Mouse (Mus musculus) liver, embryonic 11.5 days (tissue): ENCODE measurements around the gene Dek. TPM values are rescaled to one million over a fixed set of nuclear protein-coding genes. Genes with fewer than 3 reads are reported as not detected.

ENCODE experiments used
- ATAC-seq: fragments of 200-750 bp; cut with Nextera tagmentation; replicated peaks from 2 replicates; pipeline ENCODE4 v1.8.0; 2017; ENCODE audit warnings: moderate number of reproducible peaks, mild to moderate bottlenecking, moderate TSS enrichment, moderate library complexity; ENCODE audit not compliant: low FRiP score
- DNase-seq: peaks from one replicate; pipeline ENCODE4 v3.0.0-alpha.2; 2017; ENCODE audit warnings: low spot score
- H3K27ac ChIP-seq: fragments of 300-500 bp; sonication (generic); 2 replicates; pipeline ENCODE4 v1.5.1; 2014; ENCODE audit warnings: mild to moderate bottlenecking, low read depth, low read length, control low read depth
- H3K27me3 ChIP-seq: fragments of 300-500 bp; sonication (generic); replicated peaks from 2 replicates; pipeline ENCODE4 v1.6.1; 2014; ENCODE audit warnings: low read length, mixed read lengths; ENCODE audit not compliant: control insufficient read depth, insufficient read depth
- H3K36me3 ChIP-seq: fragments of 300-500 bp; sonication (generic); 2 replicates; pipeline ENCODE4 v1.6.1; 2014; ENCODE audit warnings: mild to moderate bottlenecking, low read length, moderate library complexity, mixed read lengths; ENCODE audit not compliant: control insufficient read depth, insufficient read depth
- H3K4me1 ChIP-seq: fragments of 300-500 bp; sonication (generic); replicated peaks from 2 replicates; pipeline ENCODE4 v1.6.1; 2014; ENCODE audit warnings: low read length, mixed read lengths; ENCODE audit not compliant: control insufficient read depth, insufficient read depth
- H3K4me2 ChIP-seq: fragments of 300-500 bp; sonication (generic); 2 replicates; pipeline ENCODE4 v1.6.1; 2014; ENCODE audit warnings: mild to moderate bottlenecking, control low read depth, moderate library complexity
- H3K4me3 ChIP-seq: fragments of 300-500 bp; sonication (generic); 2 replicates; pipeline ENCODE4 v1.5.1; 2014; ENCODE audit warnings: low read depth, low read length, control low read depth
- H3K9ac ChIP-seq: fragments of 300-500 bp; sonication (generic); 2 replicates; pipeline ENCODE4 v1.6.1; 2014; ENCODE audit warnings: low read depth, low read length, control low read depth
- H3K9me3 ChIP-seq: fragments of 300-500 bp; sonication (generic); 2 replicates; pipeline ENCODE4 v1.6.1; 2016; ENCODE audit warnings: low read length, inconsistent platforms, mixed read lengths; ENCODE audit not compliant: control insufficient read depth
- WGBS: fragments of 180-500 bp; shearing (Covaris S2); extraction: QIAGEN DNeasy Blood & Tissue Kit; methylation state at CpG from one replicate; pipeline ENCODE4 v1.1.7; 2014; 5-methylcytosine and 5-hydroxymethylcytosine counted together
- polyA plus RNA-seq: library from polyadenylated mRNA; unstranded; fragments of >200 nt; fragmentation: Nextera tagmentation; extraction: Ambion mirVana; gene quantifications from 2 replicates; pipeline ENCODE4 v1.2.1, GENCODE M21; 2014

Dek gene
- polyA plus RNA-seq = 366 and 391 TPM in 2 replicates

DNA sequence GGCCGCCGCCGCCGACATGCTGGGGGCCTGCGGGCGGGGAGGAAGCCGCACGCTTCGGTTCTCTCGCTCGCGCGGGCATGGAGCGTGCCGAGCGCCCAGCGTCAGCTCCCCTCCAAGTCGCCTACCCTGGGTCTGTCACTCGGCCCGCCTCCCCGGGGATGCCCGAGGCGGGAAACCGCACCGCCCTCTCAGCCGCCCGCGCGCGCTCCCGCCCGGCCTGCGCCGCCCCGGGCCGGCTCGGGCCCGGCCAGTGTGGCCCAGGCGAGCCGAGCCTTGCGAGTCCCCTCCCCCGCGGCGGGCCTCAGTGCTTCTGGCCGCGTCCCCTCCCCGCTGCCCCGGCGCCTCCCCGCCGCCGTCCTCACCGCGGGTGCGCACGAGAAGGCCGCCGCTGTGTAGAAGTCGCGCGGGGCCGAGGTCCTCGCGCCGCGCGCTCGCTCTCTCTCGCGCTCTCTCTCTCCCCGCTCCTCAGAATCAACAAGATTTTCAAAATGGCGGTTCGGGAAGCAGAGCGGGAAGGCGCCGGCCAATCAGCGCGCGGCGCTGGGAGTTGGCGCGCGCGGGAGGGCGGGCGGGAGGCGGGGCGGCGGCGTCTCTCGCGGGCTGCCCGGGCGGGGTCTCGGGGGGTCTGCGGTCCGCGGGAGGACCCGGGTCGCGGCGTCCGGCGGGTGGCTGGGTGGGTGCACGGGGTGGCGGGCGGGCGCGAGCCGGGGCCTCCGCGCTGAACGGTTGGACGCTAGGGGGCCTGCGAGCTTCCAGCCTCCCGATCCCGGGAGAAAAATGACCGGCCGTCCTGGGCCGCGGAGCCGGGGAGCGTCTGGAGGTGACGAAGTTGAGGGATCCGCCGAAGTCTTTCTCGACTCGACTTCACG lies at the start of gene Dek:
TSS of gene Dek (minus strand) at position 491 of the 869 bp plus-strand sequence.
- DNase-seq (peak; percentile 93), ATAC-seq (peak; percentile 82)
- Histone ChIP-seq H3K36me3 (peaks cover 9% of the 10 kb centered on the region), H3K9ac (peak within 1 kb of the TSS; percentile 98), H3K4me1 (peaks cover 38% of the 10 kb centered on the region), H3K4me3 (peak within 1 kb of the TSS; percentile 89), H3K9me3 (no peaks in the 10 kb centered on the region), H3K27ac (peak within 1 kb of the TSS; percentile 100), H3K27me3 (no peaks in the 10 kb centered on the region), H3K4me2 (peak within 1 kb of the TSS; percentile 88)
- under 1% methylated on average over 125 of the region's 129 CpGs for WGBS

DNA sequence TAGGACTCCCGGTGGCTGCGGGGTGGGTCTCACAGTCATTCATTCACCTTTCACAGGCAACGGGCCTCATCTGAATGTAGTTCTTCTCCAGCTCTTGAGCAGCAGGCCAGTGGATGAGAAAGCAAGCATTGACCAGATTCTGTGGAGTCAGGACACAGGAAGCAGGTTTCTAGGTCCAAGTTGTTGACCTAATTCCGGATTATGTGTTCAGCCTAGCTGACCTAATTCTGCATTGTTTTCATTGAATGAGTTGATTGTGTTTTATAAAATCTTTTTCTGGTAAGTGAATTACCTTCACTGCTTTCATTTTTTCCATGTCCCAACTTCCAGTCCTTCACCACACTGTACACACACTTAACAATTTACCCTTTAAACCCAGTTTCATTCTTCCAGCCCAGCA lies 48.9 kb upstream of the Dek start:
- H3K9me3 ChIP-seq = no peaks in the 10 kb centered on the region
- ATAC-seq = no peak
- H3K4me2 ChIP-seq = no peak overlapping the region
- WGBS = 82% methylated on average over 4 of the region's 4 CpGs
- no peaks in the 10 kb centered on the region for H3K27me3 ChIP-seq
- H3K36me3 ChIP-seq = no peaks in the 10 kb centered on the region
- no peaks in the 10 kb centered on the region for H3K4me1 ChIP-seq
- no peak overlapping the region for H3K4me3 ChIP-seq
- DNase-seq = no peak
- H3K27ac ChIP-seq = no peak overlapping the region
- no peak overlapping the region for H3K9ac ChIP-seq

DNA sequence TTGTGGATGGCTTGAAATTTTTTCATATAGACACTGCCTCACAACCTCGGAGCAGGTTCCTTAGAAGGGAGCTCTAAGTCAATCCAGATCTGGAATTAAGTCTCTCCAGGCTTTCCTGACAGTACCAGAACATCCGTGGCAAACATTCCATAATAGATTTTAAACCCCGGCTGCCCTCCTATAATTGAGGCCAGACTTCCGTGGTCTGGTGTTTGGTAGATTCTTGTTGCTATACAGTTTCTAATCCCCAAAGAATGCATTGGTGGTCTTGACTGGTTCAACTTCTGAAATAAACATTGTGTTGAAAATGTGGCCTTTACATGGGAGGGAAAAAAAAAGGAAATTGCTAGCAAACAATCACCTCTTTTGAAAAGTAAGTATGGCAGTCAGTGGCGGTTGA lies 47.2 kb upstream of the Dek start:
- DNase-seq (no peak), ATAC-seq (no peak)
- H3K36me3 ChIP-seq = no peaks in the 10 kb centered on the region
- no peak overlapping the region for H3K9ac ChIP-seq
- H3K4me1 ChIP-seq = no peaks in the 10 kb centered on the region
- H3K27ac ChIP-seq = no peak overlapping the region
- 78% methylated on average over 5 of the region's 5 CpGs for WGBS
- no peaks in the 10 kb centered on the region for H3K27me3 ChIP-seq
- H3K4me3 ChIP-seq = no peak overlapping the region
- H3K4me2 ChIP-seq = no peak overlapping the region
- no peaks in the 10 kb centered on the region for H3K9me3 ChIP-seq

DNA sequence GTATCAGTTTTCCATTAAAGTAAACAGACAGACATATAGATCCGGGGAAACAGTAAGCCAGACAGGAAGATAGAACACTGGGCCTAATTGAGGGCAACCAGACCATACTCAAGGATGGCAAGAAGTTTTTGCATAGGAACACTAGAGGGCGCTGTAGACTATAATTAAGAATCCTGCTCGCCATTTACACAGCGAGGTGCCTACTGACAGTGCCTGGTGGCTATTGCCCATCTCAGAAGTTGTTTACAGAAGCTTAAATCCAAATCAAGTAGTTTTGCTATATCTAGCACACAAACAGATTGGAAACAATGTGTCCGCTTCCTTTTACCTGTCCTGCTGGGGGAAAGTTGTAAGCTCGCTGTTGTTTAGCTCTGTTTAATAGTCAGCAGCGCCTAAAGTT lies 46.4 kb upstream of the Dek start:
- 0 out of 2 replicates have a peak, but pooled peaks have one; percentile 43 for ATAC-seq
- Histone ChIP-seq H3K9ac (no peak overlapping the region), H3K27me3 (no peaks in the 10 kb centered on the region), H3K4me2 (no peak overlapping the region), H3K4me3 (no peak overlapping the region), H3K36me3 (no peaks in the 10 kb centered on the region), H3K9me3 (no peaks in the 10 kb centered on the region), H3K27ac (no peak overlapping the region), H3K4me1 (no peaks in the 10 kb centered on the region)
- DNase-seq = no peak
- 35% methylated on average over 7 of the region's 7 CpGs for WGBS

DNA sequence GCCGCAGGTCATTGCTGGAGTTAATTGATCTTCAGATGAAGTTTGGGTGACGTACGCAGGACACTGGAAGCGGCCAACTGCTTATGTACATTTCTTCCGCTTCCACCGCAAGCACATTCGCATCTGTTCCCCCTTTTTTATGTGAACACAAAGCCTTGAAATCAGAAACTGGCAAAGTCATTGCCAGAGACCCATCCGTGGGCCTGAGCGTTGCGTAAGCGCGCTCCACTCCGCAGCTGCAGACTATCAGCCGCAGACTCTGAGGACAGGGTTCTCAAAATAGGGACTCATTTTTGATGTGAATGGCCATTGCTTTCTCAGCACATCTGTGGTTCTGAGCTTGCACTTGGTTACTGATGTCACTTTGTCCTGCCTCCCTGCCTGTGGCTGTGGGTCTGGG lies 45.1 kb upstream of the Dek start:
- 84% methylated on average over 14 of the region's 14 CpGs for WGBS
- Histone ChIP-seq H3K27ac (no peak overlapping the region), H3K9me3 (no peaks in the 10 kb centered on the region), H3K9ac (no peak overlapping the region), H3K36me3 (no peaks in the 10 kb centered on the region), H3K4me2 (no peak overlapping the region), H3K4me1 (no peaks in the 10 kb centered on the region), H3K27me3 (no peaks in the 10 kb centered on the region), H3K4me3 (no peak overlapping the region)
- DNase-seq (no peak), ATAC-seq (no peak)

DNA sequence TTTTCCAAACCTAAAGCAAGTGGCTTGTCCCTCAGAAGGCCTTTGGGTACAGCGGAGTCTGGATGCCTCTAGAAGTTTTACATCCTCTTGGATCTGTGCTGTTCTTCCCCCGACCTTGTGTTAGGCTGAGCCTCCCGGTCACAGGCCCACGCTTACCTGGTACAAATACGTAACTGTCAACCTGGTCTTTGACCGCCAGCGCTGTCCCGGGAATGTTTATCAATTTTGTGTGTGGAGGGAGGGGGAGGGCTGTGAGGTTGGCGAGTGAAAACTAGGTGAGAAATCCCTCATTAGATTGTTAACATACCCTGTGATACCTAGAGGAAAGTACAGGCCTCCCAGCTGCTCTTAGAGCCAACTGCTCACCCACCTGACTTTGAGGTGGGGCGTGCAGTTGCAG lies 44.0 kb upstream of the Dek start:
- ATAC-seq (no peak), DNase-seq (no peak)
- Histone ChIP-seq H3K27ac (no peak overlapping the region), H3K9ac (no peak overlapping the region), H3K4me2 (no peak overlapping the region), H3K36me3 (no peaks in the 10 kb centered on the region), H3K4me3 (no peak overlapping the region), H3K9me3 (no peaks in the 10 kb centered on the region), H3K4me1 (no peaks in the 10 kb centered on the region), H3K27me3 (no peaks in the 10 kb centered on the region)
- 77% methylated on average over 10 of the region's 10 CpGs for WGBS

- H3K4me3 ChIP-seq = no peak overlapping the region
- DNase-seq (no peak), ATAC-seq (no peak)
- no peaks in the 10 kb centered on the region for H3K4me1 ChIP-seq
- H3K27ac ChIP-seq = no peak overlapping the region
- no peaks in the 10 kb centered on the region for H3K27me3 ChIP-seq
- 49% methylated on average over 11 of the region's 11 CpGs for WGBS
- H3K36me3 ChIP-seq = no peaks in the 10 kb centered on the region
- H3K4me2 ChIP-seq = no peak overlapping the region; the same call in 1 of the 2 replicates
- H3K9me3 ChIP-seq = no peaks in the 10 kb centered on the region
- H3K9ac ChIP-seq = no peak overlapping the region
Measured at GRCm38 (mm10) chr13:47148573-47148972, 42.6 kb upstream of the Dek start.

DNA sequence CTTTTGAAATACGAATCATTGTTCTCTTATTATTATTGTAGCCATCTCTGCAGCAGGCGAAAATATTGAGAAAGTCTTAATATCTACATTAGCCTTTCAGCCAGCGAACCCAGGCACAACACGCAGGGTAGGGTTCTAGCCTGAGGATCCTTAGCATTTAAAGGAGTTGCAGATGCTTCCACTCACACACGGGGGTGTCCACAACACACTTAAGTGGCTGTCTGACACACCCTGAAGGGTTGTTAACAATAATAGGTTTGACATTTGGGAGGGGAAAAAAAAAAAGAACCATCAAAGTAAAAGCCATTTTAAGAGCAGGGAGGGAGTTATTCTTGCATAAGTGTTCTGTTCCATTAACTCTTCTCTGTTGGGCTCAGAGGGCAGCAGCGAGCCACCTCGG lies 40.4 kb upstream of the Dek start:
- no peaks in the 10 kb centered on the region for H3K36me3 ChIP-seq
- H3K4me2 ChIP-seq = no peak overlapping the region
- H3K4me1 ChIP-seq = no peaks in the 10 kb centered on the region
- ATAC-seq (no peak), DNase-seq (no peak)
- no peak overlapping the region for H3K9ac ChIP-seq
- 71% methylated on average over 7 of the region's 7 CpGs for WGBS
- no peaks in the 10 kb centered on the region for H3K27me3 ChIP-seq
- no peak overlapping the region for H3K4me3 ChIP-seq
- H3K9me3 ChIP-seq = no peaks in the 10 kb centered on the region
- H3K27ac ChIP-seq = no peak overlapping the region

DNA sequence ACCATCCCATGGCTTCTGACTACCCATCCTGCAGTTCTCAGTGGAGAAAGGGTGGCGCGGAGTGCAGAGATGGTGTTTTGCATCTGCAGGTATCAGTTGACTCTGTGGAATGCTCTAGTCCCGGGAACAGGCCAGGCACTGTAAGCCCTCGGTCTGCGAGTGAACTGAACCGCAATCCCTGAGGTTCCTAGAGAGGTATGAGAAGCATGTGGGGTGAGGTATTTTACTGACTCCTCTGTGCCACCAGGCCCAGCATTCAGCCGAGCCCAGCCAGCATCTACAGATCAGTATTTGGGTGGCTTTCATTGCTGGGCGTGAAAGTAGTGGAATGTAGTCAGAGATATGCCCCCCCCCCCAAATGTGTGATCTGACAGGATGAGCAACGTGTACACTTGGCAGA lies 39.9 kb upstream of the Dek start:
- Histone ChIP-seq H3K36me3 (no peaks in the 10 kb centered on the region), H3K4me2 (no peak overlapping the region), H3K4me1 (no peaks in the 10 kb centered on the region), H3K9me3 (no peaks in the 10 kb centered on the region), H3K27me3 (no peaks in the 10 kb centered on the region), H3K9ac (no peak overlapping the region), H3K4me3 (no peak overlapping the region), H3K27ac (no peak overlapping the region)
- no peak for DNase-seq
- WGBS = 63% methylated on average over 9 of the region's 9 CpGs
- no peak for ATAC-seq
